Mouse (Mus musculus) heart, adult 2 months (tissue): ENCODE measurements at regions not wholly inside any gene's neighbourhood (a gene's known extent, or its start where the extent isn't known, plus 50 kb on each side); places are given as distances from the start of the nearest gene placed in this dataset.

Experiments used
- CTCF ChIP-seq: fragments of 200-600 bp; IDR thresholded peaks from 2 replicates; pipeline ENCODE4 v1.8.1; 2022; ENCODE audit warnings: antibody characterized with exemption, mild to moderate bottlenecking, moderate library complexity
- EP300 ChIP-seq: fragments of 200-500 bp; IDR thresholded peaks from 2 replicates; pipeline ENCODE4 v1.6.1; 2011; ENCODE audit warnings: low read depth, low read length, control low read depth; ENCODE audit not compliant: insufficient read depth

DNA sequence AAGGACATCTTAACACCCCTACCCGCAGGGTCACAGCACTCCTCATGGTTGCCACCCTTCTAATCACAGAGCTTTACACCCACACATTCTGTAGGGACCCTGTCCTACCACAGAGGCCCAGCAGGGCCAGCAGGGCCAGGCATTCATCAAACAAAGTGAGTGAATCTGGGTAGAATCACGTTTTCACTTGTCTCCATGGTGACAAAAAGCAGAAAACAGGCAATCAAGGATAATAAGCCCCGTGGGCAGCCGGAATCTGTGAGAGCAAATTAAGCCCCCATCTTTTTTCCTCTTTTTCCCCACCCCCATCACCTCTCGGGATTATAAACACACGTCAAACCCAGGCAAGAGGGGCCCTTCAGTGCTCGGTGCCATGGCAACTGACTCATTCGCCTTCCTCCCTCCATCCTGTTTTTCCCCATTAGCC, 84.7 kb upstream of the Ndn start:
- TF ChIP-seq CTCF (no peak), EP300 (no peak)
